Mouse (Mus musculus) left cerebral cortex, postnatal 4 days (tissue): ENCODE results near the gene Rnf186. TPM values are rescaled to one million over a fixed set of nuclear protein-coding genes. Genes with fewer than 3 reads are reported as not detected.
"Not testable (repeated sequence)": the region's sequence is repeated elsewhere in the genome, so short reads cannot be mapped to it uniquely, and the experiment has no call there.

Source experiments
- DNase-seq: peaks from one replicate; pipeline ENCODE4 v3.0.0-alpha.2; 2022
- intact Hi-C: fragments of 180-260 bp; cut with DNase I; formaldehyde crosslinking; loops from one replicate; pipeline ENCODE4 v1.15.1; 2025
- total RNA-seq, 2 experiments: library from RNA; stranded (reverse); gene quantifications; 2 replicates each; pipeline ENCODE4 v1.2.3; 2021

Rnf186 gene
- total RNA-seq, 2 experiments from 2014 or later, result not detected

DNA sequence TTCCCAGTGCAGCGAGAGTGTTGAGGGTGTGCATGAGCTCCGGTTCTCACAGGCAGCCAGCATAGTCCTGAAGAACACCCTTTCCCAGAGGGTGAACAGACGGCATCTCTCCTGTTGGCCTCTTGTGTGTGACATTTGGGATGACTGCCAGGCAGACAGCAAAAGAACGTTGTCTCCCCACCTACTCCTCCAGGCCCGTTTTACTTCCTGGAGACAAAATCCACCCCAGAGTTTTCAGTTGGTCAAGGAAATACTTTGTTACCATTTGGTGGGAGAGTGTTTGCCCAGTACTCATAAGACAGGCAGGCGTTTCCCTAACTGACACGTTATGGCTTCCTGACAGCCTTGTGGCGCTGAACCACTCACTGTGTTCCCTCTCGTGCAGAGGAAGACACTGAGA is 2.8 kb downstream of the Rnf186 start:
- intact Hi-C loops, result no loop called here
- DNase-seq, result no peak

DNA sequence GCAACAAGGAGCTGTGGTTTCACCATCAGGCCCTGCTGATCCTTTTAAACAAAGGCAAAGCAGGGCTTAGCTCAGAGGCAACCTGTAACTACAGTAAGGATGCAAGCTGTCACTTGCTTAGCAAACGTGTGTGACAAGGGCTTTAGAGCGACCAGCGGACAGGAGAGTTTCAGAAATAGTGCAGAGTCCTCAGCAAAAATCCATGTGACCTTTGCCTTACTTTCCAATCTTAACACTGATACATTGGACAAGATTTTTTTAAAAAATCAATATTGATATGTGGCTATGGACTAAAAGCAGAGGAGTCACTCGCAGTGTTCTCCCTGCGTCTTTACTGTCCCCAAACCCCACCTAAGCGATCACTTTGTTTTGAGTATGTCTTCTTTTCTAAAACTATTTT is 4.5 kb downstream of the Rnf186 start:
- intact Hi-C loops, result no loop called here
- DNase-seq, result no peak

DNA sequence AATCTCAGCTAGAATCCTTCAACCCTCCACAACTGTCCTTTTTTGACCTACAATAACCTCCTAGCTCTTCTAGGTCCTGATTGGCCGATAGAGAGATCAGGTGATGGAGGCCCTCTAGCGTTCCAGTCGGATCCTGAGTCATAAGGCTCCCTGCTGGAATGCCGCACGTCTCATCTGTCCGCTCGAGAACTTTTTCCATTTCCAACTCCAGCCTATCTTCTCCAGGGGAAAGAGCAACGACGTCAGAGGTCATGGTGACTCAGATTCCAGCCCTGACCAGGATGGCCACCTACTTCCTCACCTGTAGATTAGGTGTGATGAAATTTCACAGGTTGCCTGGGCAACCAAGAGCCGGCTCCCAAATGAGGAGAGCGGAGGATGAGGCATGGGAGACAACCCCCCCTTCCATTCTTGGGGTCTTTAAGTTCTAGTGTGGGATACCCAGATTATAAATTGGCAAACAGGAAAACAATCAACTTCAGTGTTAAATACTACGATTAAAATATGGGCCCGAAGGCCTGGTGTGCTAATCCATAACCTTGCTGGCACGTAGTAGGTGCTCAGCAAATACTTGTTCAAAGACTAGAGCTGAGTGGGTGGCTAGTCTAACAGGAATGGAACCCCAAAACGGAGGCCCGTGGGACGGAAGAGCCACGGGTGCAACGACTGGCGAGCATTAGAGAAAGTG is 5.4 kb downstream of the Rnf186 start:
- DNase-seq, result no peak
- intact Hi-C loops, result no loop called here

DNA sequence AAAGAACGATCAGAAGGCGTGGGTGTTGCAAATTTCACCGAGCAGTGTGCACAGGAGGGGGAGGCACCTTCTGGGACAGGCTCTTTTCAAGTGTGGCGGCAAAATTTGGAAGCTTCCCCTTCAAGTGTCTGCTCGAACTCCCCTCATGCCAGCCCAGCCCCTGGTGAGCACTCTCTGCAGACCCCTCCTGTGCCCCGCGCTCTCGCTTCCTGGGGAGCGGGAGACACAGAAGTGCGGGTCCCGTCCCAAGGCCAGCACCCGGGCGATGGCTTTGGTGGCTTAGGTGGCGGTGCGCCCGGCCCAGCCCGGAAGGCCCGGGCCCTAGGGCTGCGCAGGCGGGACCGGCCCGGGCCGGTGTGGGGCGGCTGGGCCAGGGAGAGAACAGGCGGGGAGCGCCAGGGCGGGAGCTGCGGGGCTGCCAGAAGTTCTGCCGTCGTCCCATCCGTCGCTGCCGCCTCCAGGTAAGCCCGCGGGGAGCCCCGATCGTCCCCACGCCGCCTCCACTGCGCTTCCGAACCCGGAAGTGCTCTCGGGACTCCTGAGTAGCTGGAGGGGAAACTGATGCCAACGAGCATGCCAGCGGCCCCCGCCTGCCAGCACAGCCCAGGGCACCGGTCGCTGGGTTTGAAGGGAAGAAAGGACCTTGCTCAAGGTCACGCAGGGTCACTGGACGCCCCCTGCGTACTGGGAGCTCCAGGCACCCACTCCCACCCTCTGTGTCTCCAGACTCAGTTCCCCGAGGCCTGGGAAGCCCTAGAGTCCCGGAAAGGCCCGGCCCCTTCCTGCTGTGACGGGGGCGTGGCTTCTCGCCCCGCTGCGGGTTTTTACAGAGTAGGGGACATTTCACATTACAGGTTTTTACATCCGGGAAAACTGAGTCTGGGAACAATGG is 6.2 kb downstream of the Rnf186 start, which contains the start of gene Tmco4:
Gene Tmco4 (plus strand): TSS at position 62 of the 892 bp plus-strand sequence.
- DNase-seq, result peak; percentile 32
- intact Hi-C loops, result no loop called here

DNA sequence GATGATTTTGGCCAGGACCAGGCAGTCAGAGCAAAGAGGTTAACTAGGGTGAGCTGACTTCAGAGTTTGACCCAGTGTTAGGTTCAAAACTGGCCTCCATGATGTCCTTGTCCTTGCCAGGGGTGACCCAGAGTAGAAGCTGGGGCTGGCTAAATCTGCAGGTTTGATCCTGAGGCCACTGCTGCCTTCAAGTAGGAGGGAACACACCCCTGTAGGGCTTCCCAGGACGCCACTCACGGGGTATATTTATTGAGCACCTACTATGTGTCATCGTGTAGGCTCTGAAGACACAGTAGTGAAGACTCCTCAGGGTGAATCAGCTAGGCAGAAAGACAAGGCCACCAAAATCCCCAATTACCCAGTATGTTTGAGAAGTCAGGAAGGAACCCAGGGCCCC is 6.8 kb downstream of the Rnf186 start:
- no peak for DNase-seq
- intact Hi-C loops, result no loop called here

DNA sequence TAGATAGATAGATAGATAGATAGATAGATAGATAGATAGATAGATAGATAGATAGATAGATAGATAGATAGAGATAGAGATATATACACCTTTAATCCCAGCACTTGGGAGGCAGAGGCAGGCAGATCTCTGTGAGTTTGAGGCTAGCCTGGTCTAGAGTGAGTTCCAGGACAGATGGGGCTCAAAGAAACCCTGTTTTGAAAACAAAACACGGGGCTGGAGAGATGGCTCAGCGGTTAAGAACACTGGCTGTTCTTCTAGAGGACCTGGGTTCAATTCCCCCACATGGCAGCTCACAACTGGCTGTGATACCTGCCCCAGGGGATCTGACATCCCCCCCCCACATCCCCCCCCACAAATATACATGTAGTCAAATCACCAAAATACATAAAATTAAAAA is 7.6 kb downstream of the Rnf186 start:
- intact Hi-C loops, DNase-seq: not testable (repeated sequence)

DNA sequence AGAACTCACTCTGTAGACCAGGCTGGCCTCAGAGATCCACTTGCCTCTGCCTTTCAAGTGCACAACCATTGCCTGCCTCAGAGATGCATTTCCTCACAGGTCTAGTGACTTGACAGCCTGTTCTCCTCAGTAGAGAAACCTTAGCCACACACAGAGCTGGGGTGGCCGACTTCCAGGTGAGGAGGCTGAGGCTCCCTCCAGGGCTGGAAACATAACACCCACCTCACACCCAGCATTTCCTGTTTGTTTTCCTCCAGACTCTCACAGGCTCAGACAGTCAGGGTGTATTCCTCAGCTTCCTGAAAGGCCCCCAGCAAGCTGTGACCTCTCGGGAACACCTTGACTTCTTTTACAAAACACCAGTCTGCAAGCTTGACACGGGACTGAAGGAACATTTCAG is 8.3 kb downstream of the Rnf186 start:
- intact Hi-C loops, result no loop called here
- no peak for DNase-seq

DNA sequence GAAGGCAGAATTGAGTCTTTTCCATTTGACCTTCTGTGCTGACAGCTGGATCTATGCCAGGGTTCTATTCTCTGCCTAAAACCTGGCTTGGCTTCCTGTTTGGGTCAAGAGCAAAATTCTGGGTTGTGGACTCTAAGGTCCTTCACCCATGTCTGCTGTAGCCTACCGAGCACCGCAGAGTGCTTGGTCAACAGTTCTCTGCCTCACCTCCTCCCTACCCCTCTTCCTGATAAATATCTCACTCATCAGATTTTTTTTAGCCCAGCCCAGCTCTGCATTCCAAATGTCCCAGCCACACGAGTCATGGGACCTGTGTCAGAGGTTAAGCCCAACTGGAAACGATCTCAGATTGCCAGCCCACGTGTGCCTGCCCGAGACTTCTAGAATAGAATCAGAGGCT is 9.1 kb downstream of the Rnf186 start:
- intact Hi-C loops, result no loop called here
- no peak for DNase-seq

DNA sequence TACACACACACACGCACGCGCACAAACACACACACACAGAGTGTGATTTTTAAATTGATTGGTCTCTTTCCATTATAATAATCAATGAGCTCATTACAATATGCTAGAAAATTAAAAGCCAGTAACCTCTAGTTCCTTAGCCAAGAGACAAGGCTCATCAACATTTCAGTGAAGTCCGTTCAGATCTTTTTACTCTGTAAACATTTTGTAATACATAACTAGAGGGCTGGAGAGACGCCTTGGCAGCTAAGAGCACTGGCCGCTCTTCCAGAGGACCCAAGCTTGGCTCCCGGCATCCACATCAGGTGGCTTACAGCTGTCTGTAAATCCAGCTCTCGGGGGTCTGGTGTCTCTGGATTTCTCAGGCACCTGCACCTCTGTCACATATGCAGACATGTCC is 13.1 kb downstream of the Rnf186 start:
- intact Hi-C loops, result no loop called here
- no peak for DNase-seq

DNA sequence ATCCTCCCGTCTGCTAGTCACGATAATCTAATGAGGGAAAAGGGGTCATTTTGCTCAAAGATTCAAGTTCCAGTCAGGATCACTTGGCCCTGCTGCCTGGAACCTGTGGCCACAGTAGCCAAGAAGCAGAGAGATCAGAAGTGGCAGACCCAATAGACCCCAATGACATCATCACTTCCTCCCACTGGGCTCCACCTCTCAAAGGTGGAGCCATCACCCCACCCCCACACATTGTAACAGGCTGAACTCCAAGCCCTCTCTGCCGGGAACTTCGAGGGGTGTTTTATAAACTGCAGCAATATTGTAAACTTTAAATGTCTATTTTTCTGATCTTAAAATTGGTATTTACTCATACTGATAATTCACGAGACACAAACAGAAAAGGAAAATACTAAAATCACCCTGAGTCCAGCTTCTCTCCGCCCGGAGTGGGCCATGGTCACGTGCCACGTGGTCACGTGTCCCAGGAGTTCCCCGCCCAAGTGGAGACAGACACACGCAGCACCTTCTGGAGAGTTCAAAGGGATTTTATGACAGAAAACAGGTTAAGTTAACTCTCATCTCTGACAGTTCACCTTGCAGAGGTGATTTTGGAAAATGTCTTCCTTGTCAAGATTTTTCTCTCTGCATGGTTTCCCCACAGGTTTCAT is 14.0 kb downstream of the Rnf186 start:
- intact Hi-C loops, result no loop called here
- DNase-seq, result no peak

DNA sequence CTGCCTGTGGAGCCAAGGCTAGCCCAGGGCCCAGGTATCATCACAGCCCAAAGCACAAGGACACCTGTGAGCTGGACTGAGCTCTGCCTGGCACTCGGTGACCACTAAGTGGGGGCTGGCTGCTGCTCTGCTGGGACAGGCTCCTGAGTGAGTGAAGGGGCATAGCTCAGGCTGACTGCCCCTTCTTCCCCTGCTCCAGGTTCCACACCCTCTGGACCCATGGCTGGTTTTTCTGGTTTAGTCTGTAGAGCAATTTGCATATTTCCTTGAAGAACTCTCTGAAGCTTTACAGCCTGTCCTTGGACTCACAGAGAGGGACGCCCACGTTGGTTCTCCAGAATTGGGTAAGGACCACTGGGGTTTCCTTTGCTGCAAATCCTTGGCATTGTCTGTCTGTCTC is 16.5 kb downstream of the Rnf186 start:
- DNase-seq, result no peak
- intact Hi-C loops, result no loop called here

DNA sequence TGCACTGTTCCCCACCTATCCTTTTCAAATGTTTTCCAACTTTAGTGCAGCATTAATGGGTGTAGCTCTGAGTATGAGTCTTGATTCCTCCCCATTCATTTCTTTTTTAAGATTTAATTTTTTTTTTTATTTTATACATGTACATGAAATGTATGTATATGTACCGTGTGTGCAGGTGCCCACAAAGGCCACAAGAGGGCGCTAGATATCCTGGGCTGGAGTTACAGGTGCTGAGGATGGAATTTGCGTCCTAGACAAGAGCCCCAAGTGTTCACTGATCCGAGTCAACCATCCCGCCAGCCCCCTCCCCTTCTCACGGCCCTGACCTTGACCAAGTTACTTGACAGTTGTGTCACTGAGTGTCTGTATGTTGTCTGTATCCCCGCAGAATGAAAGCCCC is 17.8 kb downstream of the Rnf186 start:
- intact Hi-C loops, result no loop called here

DNA sequence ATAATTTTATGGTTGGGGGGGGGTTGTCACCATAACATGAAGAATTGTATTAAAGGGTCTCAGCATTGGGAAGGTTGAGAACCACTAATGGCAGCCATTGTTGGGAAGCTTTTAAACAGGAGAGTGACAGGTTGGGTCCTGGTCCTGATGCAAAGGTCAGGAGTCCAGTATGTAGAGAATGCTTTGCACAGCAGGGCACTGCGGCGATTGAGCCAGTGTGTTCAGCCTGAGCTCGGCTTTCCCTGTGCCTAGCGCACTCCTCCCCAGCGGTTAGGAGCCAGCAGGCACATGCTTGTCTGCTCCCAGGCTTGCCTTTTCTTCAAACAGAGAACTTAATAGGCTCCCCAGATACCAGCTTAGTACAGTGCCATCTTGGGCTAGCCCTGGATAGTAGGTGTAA is 19.4 kb downstream of the Rnf186 start:
- intact Hi-C loops, result no loop called here
- no peak for DNase-seq

More for the DNA sequence above, 17.8 kb downstream of the Rnf186 start:
- DNase-seq, result no peak

DNA sequence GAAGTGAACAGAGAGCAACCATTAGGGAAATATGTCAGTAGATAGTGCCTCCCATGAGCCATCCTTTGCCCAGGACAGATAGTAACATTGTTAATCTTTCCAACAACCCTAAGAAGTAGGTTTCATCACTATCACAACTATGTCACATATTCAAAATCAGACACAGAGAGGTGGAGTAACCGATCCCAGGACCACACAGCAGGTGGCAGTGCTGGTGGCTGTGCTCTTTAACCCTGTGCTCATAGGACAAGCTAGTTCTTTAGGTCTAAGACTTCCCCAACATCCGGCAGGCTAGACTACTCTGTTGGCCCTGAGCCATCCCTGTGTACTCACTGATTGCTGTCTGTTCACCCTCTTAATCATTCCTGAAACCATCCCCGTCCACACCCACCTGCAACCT is 27.5 kb downstream of the Rnf186 start:
- intact Hi-C loops, result no loop called here
- no peak for DNase-seq

DNA sequence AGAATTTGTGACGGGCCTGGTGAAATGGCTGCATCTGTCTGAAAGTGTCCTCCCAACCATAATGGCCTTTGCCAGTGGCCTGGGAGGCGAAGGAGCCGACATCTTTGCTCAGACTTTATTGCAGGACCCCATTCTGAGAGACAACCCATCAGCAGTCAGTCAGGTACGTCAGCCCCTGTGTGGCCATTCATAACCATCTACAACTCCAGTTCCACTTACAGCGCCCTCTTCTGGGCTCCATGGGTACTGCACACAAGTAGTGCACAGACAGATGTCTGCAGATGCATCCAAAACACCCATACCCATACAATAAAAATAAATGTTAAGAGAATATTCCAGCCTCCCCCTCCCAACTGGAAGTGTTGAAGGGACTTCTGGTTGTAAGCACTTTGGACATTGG is 29.5 kb downstream of the Rnf186 start:
- intact Hi-C loops, result no loop called here
- DNase-seq, result peak; percentile 17

DNA sequence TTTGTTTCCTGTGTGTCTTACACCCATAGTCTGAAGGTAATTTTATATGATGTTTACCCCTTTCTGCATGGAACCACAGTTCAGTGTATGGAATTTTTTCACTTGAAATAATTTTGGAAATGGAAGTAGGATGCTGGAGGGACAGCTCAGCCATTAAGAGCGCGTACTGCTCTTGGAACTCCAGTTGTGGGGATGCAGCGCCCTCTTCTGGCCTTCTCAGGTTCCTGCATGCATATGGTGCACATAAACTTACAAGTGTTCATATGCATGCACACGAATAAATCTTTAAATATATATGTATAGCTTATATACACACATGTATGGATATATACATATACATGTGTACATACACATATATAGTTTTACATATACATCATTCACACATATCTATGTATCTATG is 30.2 kb downstream of the Rnf186 start:
- intact Hi-C loops, result no loop called here
- no peak for DNase-seq

DNA sequence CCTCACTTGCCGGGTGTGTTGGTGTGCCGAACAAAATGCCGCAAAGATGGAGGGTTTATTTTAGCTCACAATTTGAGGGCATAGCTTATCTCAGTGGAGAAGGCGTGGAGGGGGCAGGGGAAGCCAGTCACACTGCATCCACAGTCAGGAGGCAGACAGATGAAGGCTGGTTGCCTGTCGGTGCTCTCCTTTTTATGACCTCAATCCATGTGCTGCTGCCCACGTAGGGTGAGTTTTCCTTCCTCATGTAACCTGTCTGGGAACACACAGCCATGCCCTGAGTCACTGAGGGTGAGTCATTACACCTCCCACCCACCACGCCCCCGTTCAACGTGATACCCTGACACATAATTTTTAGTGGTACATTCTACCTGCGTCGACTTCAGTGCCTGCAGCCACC is 31.7 kb downstream of the Rnf186 start:
- DNase-seq, result no peak
- intact Hi-C loops, result no loop called here

DNA sequence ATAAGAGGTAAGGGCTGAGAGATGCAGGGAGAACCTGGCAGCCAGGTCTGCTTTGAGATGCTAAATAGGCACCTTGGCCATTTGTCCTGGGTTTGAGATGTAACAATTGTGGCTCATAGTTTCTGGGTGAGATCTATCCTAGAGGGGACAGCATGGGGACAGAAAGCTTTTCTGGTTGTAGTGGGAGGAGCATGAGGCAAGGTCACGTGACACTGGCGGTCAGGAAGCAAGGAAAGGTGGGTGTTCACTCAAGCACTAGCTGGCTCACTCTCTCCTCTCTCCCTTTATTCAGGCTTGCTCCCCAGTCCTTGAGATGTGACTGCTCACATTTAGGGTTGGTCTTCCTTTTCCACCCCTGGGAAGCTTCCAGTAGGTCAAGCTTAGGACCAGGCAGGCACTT is 34.1 kb downstream of the Rnf186 start:
- intact Hi-C loops, result no loop called here
- DNase-seq, result no peak

DNA sequence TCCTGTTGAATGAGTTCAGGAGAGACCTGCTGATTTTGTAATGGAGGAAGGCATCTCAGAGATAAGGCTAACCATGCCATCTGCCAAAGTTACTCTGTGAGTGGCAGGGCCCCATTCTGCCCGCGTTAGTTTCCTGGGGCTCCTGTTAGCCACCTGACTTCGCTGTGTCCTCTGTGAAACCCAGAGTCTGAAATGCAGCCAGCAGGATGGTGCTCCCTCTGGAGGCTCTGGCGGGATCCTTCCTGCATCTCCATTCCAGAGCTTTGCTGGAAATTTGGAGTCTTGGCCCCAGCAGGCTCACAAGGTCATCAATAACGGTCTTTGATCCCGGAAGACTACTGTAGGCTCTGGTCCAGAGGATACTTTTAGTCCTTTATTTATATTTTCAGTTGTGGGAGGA is 34.5 kb downstream of the Rnf186 start:
- intact Hi-C loops, result no loop called here

DNA sequence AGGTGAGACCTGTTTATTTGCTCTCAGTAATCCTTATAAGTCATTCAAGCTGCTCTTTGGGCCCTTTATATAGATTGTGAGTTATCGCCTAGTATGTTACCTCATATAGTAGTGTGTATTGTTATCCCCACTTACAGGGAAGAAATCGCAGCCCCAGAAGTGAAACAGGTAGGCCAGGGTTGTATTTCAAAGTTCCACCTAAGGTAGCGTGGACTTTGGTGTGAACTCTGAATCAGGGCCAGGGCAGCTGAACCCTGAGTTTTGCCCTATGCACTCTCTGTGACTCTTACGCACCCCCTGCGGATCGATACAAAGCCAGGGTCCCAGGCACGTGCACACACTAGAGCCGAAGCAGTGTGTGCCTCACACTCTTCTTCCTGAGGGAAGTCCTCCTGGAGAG is 37.2 kb downstream of the Rnf186 start:
- no peak for DNase-seq
- intact Hi-C loops, result no loop called here

More for the DNA sequence above, 34.5 kb downstream of the Rnf186 start:
- DNase-seq, result peak; percentile 21

DNA sequence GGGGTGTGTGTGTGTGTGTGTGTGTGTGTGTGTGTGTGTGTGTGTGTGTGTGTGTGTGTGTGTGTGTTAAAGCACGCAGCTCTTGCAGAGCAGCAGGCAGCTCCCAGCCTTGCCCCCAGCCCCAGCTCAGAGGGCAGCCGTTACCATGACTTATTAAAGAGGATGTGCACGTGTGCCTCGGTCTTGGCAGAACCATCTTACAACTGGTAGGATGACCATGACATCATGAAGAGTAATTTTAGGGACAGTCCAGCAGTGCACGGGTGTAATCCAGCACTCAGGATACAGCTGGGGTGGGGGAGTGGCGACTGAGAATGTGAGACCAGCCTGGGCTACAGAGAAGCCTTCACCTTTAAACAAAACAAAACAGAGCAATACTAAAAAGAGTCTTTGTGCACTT is 38.3 kb downstream of the Rnf186 start:
- intact Hi-C loops, result no loop called here
- no peak for DNase-seq

DNA sequence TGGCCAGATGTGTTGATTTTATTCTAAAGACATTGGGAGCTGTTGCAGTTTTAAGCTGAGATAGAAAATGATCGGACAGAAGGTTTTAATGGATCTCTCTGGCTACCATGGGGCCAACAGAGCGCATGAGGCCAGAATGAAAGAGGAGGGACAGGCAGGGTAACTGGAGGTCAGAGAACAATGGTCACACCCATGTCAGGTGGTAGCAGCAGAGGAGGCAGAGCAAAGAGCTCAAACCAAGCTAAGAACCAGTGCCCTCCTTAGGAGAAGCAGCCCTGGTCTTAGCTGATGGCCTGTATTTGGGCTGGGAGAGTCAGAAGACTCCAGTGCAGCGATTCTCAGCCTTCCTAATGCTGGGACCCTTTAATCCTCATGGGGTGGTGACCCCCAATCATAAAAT is 40.4 kb downstream of the Rnf186 start:
- no peak for DNase-seq
- intact Hi-C loops, result no loop called here
